Mouse (Mus musculus) cerebellum, adult 2 months (tissue): ENCODE measurements at regions not wholly inside any gene's neighbourhood (a gene's known extent, or its start where the extent isn't known, plus 50 kb on each side); places are given as distances from the start of the nearest gene placed in this dataset.

ENCODE experiments used
- CTCF ChIP-seq: fragments of 200-500 bp; IDR thresholded peaks from 2 replicates; pipeline ENCODE4 v1.5.1; 2011; ENCODE audit warnings: low read depth, mild to moderate bottlenecking, control low read depth, low read length, moderate library complexity, borderline replicate concordance; ENCODE audit not compliant: insufficient read depth
- POLR2A ChIP-seq: fragments of 200-500 bp; IDR thresholded peaks from 2 replicates; pipeline ENCODE4 v1.6.1; 2011; ENCODE audit warnings: low read length, control low read depth, borderline replicate concordance; ENCODE audit not compliant: insufficient read depth

DNA sequence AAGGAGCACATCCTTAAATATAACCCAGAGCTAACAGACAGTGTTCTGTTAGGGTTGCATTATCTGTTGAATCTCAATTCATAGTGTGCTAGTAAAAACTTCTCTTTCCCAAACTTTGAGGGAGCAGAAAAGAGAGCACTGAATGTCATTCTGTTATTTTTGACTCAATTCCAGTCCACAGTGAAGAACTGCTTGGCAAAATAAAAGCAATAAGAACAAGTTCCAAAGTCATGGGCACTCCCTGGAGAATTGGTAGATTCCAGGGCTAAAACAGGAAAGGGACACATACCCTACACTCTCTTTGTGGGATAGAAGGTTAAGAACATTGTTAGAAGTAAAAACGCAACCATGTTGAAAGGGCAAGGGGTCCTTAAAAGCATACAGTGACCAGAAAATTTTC, 253.6 kb upstream of the Zpld1 start:
- TF ChIP-seq CTCF (no peak), POLR2A (no peak)
